Mouse (Mus musculus) cortical plate, adult 2 months (tissue): ENCODE data around the gene Ikbip. TPM values are rescaled to one million over a fixed set of nuclear protein-coding genes. Genes with fewer than 3 reads are reported as not detected.

ENCODE experiments used
- H3K27ac ChIP-seq: fragments of 200-500 bp; 2 replicates; pipeline ENCODE4 v1.5.1; 2012; ENCODE audit warnings: low read length, control low read depth, inconsistent platforms; ENCODE audit not compliant: insufficient read depth
- H3K4me1 ChIP-seq: fragments of 200-500 bp; 2 replicates; pipeline ENCODE4 v1.6.1; 2011; ENCODE audit warnings: low read length; ENCODE audit not compliant: control insufficient read depth, insufficient read depth
- H3K4me3 ChIP-seq: fragments of 200-500 bp; 2 replicates; pipeline ENCODE4 v1.5.1; 2011; ENCODE audit warnings: mild to moderate bottlenecking, low read length, control low read depth; ENCODE audit not compliant: insufficient read depth
- CTCF ChIP-seq: fragments of 200-500 bp; IDR thresholded peaks from 2 replicates; pipeline ENCODE4 v1.5.1; 2011; ENCODE audit warnings: mild to moderate bottlenecking, control low read depth, low read length; ENCODE audit not compliant: insufficient read depth; ENCODE audit errors: extremely low read depth
- POLR2A ChIP-seq: fragments of 200-500 bp; IDR thresholded peaks from 2 replicates; pipeline ENCODE4 v1.6.1; 2011; ENCODE audit warnings: mild to moderate bottlenecking, low read length, control low read depth; ENCODE audit not compliant: insufficient read depth; ENCODE audit errors: extremely low read depth
- polyA plus RNA-seq: library from polyadenylated mRNA; depleted of rRNA; stranded (reverse); fragments of >200 nt; gene quantifications from 2 replicates; pipeline ENCODE4 v1.2.3, GENCODE M21; 2012

The Ikbip gene
- polyA plus RNA-seq, 1 experiment, result 12.1 TPM

- no peak overlapping the region for H3K4me3 ChIP-seq
- TF ChIP-seq POLR2A, result no peak
- no peak for TF ChIP-seq CTCF
- H3K27ac ChIP-seq, result no peak overlapping the region
- H3K4me1 ChIP-seq, result no peaks in the 10 kb centered on the region
Observed at GRCm38 (mm10) chr10:91130792-91131191, 48.1 kb downstream of the Ikbip start.

DNA sequence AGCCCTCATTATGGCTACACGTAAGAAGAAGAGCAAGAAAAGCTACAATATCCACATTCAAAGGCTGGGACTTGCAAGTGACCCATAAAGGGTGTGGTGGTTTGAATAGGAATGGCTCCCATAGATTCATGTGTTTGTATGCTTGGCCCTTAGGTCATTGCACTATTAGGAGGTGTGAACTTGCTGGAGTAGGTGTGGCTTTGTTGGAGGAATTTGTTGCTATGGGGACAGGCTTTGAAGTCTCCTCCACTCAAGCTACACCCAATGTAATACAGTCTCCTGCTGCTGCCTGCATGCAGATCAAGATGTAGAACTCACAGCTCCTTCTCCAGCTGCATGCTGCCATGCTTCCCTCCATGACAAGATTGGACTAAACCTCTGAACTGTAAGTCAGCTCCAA lies 48.8 kb downstream of the Ikbip start:
- no peak overlapping the region for H3K4me3 ChIP-seq
- no peak overlapping the region for H3K27ac ChIP-seq
- TF ChIP-seq CTCF (no peak), POLR2A (no peak)
- no peaks in the 10 kb centered on the region for H3K4me1 ChIP-seq

DNA sequence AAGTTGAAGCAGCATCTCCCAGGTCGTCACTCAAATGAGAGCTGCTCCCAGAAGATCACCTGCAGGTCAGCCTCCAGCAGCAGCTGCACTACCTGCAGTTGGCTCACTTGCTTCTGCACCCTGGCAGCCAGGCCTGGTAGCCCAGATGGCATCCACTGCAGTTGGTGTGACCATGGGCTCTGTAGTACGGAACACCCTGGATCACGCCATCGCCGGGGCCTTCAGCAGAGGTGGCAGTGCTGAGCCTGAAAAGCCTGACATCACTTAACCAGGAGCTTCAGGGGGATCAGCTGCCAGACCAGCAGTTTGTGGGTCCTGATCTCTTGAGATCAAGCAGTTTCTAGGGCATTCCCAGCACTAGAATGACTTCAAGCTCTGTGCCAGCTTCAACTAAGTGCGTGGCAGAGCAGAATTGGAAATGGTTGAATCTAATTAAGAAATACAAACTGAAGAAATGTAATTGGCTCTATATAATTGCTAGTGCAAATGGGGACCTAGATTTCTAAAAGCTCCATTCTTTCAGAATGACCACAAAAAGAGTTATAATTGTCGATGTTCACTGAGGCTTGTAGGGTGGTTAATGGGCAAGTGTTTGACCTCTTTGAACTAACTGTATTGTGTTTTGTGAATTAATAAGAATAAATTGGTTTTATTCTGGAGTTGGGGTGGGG lies 52.7 kb downstream of the Ikbip start:
- Histone ChIP-seq H3K4me1 (no peaks in the 10 kb centered on the region), H3K4me3 (no peak overlapping the region), H3K27ac (peak overlapping the region; percentile 37; the same call in 1 of the 2 replicates)
- TF ChIP-seq CTCF (no peak), POLR2A (no peak)

- Histone ChIP-seq H3K4me3 (no peak overlapping the region), H3K27ac (no peak overlapping the region), H3K4me1 (no peaks in the 10 kb centered on the region)
- TF ChIP-seq POLR2A, result no peak
- TF ChIP-seq CTCF, result no peak
Observed at GRCm38 (mm10) chr10:91137400-91137799, 54.7 kb downstream of the Ikbip start.

DNA sequence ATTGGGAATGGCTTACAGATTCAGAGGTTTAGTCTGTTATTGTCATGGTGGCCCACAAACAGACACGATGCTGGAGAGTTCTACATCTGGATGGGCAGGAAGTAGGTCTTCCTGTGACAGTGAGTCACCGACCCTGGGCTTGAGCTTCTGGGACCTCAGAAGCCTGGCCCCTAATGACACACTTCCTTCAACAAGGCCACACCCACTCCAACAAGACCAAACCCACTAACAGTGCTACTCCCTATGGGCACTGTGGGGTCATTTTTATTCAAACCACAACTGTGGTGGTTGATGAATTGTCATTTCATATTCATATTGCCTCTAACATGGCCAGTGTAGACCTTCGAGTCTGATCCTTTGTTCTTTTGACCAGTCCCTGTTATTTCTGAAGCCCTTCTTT lies 55.6 kb downstream of the Ikbip start:
- TF ChIP-seq CTCF (no peak), POLR2A (no peak)
- H3K4me1 ChIP-seq, result no peaks in the 10 kb centered on the region
- H3K4me3 ChIP-seq, result no peak overlapping the region
- H3K27ac ChIP-seq, result no peak overlapping the region

- H3K4me1 ChIP-seq, result no peaks in the 10 kb centered on the region
- no peak overlapping the region for H3K4me3 ChIP-seq
- no peak overlapping the region for H3K27ac ChIP-seq
- TF ChIP-seq CTCF (no peak), POLR2A (no peak)
Observed at GRCm38 (mm10) chr10:91139148-91139766, 56.5 kb downstream of the Ikbip start.

- H3K27ac ChIP-seq, result no peak overlapping the region
- TF ChIP-seq POLR2A (no peak), CTCF (0 out of 2 replicates have a peak, but pooled peaks have one; percentile 3)
- H3K4me1 ChIP-seq, result no peaks in the 10 kb centered on the region
- no peak overlapping the region for H3K4me3 ChIP-seq
Observed at GRCm38 (mm10) chr10:91141564-91141963, 58.8 kb downstream of the Ikbip start.

DNA sequence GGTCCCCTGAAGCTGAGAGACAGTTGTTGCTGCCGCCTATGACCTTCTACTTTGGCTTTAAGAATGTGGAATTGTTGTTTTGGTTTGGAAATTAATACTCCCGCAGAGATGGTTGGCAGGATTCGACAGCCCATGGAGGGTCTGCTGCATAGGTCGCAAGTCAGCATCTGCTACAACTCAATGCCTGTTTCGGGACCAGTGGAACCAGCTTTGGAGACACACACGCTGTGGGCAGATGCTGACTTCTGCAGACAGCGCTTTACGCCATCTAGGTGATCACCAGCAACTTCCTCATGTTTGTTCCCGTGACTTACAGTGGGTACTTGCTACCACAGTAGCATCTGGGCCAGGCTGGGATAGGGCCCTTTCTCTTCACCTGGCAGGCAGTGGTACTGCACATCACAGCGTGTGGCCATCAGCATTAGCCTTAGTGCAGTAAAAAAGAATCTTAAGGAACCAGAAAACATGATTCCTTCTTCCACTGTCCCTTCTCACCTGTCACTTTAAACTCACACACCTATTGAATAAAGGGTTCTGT lies 60.0 kb downstream of the Ikbip start:
- TF ChIP-seq POLR2A (no peak), CTCF (no peak)
- no peak overlapping the region for H3K27ac ChIP-seq

GRCm38 (mm10) chr10:91143313-91144230 lies 60.8 kb downstream of the Ikbip start:
- no peak for TF ChIP-seq POLR2A
- TF ChIP-seq CTCF, result no peak
- Histone ChIP-seq H3K4me1 (no peaks in the 10 kb centered on the region), H3K27ac (no peak overlapping the region), H3K4me3 (no peak overlapping the region)

More for the DNA sequence above, 60.0 kb downstream of the Ikbip start:
- Histone ChIP-seq H3K4me3 (no peak overlapping the region), H3K4me1 (no peaks in the 10 kb centered on the region)
